Mouse (Mus musculus) limb, embryonic 13.5 days (tissue): ENCODE results near the gene Gm10799. TPM values are rescaled to one million over a fixed set of nuclear protein-coding genes. Genes with fewer than 3 reads are reported as not detected.
A peak's percentile ranks its signal among the peaks of the same experiment; 100 is the strongest.

Experiments
- ATAC-seq: fragments of 200-750 bp; cut with Nextera tagmentation; 2 replicates; pipeline ENCODE4 v1.8.0; 2017; ENCODE audit warnings: low read depth, moderate number of reproducible peaks, moderate TSS enrichment; ENCODE audit not compliant: low FRiP score
- H3K27ac ChIP-seq: fragments of 300-500 bp; sonication (generic); 2 replicates; pipeline ENCODE4 v1.5.1; 2015; ENCODE audit warnings: inconsistent platforms, mild to moderate bottlenecking, moderate library complexity
- H3K27me3 ChIP-seq: fragments of 300-500 bp; sonication (generic); 2 replicates; pipeline ENCODE4 v1.6.1; 2015; ENCODE audit warnings: mild to moderate bottlenecking, inconsistent platforms
- H3K36me3 ChIP-seq: fragments of 300-500 bp; sonication (generic); 2 replicates; pipeline ENCODE4 v1.6.1; 2015; ENCODE audit warnings: inconsistent platforms, mild to moderate bottlenecking, moderate library complexity
- H3K4me1 ChIP-seq: fragments of 300-500 bp; sonication (generic); 2 replicates; pipeline ENCODE4 v1.6.1; 2015; ENCODE audit warnings: inconsistent platforms
- H3K4me2 ChIP-seq: fragments of 300-500 bp; sonication (generic); replicated peaks from 2 replicates; pipeline ENCODE4 v1.6.1; 2015; ENCODE audit warnings: inconsistent platforms, mild to moderate bottlenecking, moderate library complexity
- H3K4me3 ChIP-seq: fragments of 300-500 bp; sonication (generic); 2 replicates; pipeline ENCODE4 v1.5.1; 2015; ENCODE audit warnings: moderate library complexity, mild to moderate bottlenecking, inconsistent platforms
- H3K9ac ChIP-seq: fragments of 300-500 bp; sonication (generic); 2 replicates; pipeline ENCODE4 v1.6.1; 2015; ENCODE audit warnings: mild to moderate bottlenecking, inconsistent platforms
- H3K9me3 ChIP-seq: fragments of 300-500 bp; sonication (generic); 2 replicates; pipeline ENCODE4 v1.6.1; 2016; ENCODE audit warnings: inconsistent platforms
- WGBS: fragments of 180-500 bp; shearing (Covaris S2); methylation state at CpG from one replicate; pipeline ENCODE4 v1.1.7; 2015; 5-methylcytosine and 5-hydroxymethylcytosine counted together
- polyA plus RNA-seq: library from polyadenylated mRNA; unstranded; fragments of >200 nt; fragmentation: Nextera tagmentation; extraction: Ambion mirVana; gene quantifications from 2 replicates; pipeline ENCODE4 v1.2.1, GENCODE M21; 2015

Gm10799 gene
- polyA plus RNA-seq, 1 experiment from 2014 or later: not detected

GRCm38 (mm10) chr2:104034832-104035472 lies 33.4 kb downstream of the Gm10799 start:
- ATAC-seq: no peak
- no peak overlapping the region for H3K9ac ChIP-seq
- WGBS: 33% methylated on average over 3 of the region's 3 CpGs

GRCm38 (mm10) chr2:104032056-104032455 lies 36.3 kb downstream of the Gm10799 start:
- no peak for ATAC-seq
- Histone ChIP-seq H3K4me3 (no peak overlapping the region), H3K9ac (no peak overlapping the region), H3K4me2 (no peak overlapping the region), H3K27ac (no peak overlapping the region), H3K27me3 (no peaks in the 10 kb centered on the region), H3K36me3 (peaks cover 37% of the 10 kb centered on the region), H3K9me3 (no peaks in the 10 kb centered on the region), H3K4me1 (peaks cover 22% of the 10 kb centered on the region)
- WGBS: 88% methylated on average over 3 of the region's 3 CpGs

More at GRCm38 (mm10) chr2:104034832-104035472, 33.4 kb downstream of the Gm10799 start:
- no peak overlapping the region for H3K27ac ChIP-seq
- no peak overlapping the region for H3K4me2 ChIP-seq
- peaks cover 3% of the 10 kb centered on the region; the same call in 1 of the 2 replicates for H3K4me1 ChIP-seq
- no peak overlapping the region for H3K4me3 ChIP-seq
- H3K36me3 ChIP-seq: peaks cover 57% of the 10 kb centered on the region
- no peaks in the 10 kb centered on the region for H3K27me3 ChIP-seq
- H3K9me3 ChIP-seq: no peaks in the 10 kb centered on the region

- ATAC-seq: no peak
- H3K4me3 ChIP-seq: no peak overlapping the region
- H3K27ac ChIP-seq: no peak overlapping the region
- peaks cover 22% of the 10 kb centered on the region for H3K4me1 ChIP-seq
- peaks cover 23% of the 10 kb centered on the region for H3K36me3 ChIP-seq
- no peak overlapping the region for H3K9ac ChIP-seq
- 78% methylated on average over 3 of the region's 3 CpGs for WGBS
- H3K4me2 ChIP-seq: no peak overlapping the region
- H3K9me3 ChIP-seq: no peaks in the 10 kb centered on the region
- no peaks in the 10 kb centered on the region for H3K27me3 ChIP-seq
These were observed 38.0 kb downstream of the Gm10799 start for GRCm38 (mm10) chr2:104030381-104030780.

- no peak for ATAC-seq
- H3K4me2 ChIP-seq: peak overlapping the region; percentile 85
- H3K36me3 ChIP-seq: peaks cover 14% of the 10 kb centered on the region
- H3K9me3 ChIP-seq: no peaks in the 10 kb centered on the region
- H3K27ac ChIP-seq: no peak overlapping the region
- 78% methylated on average over 2 of the region's 2 CpGs for WGBS
- H3K4me3 ChIP-seq: peak overlapping the region; percentile 97
- peaks cover 22% of the 10 kb centered on the region for H3K4me1 ChIP-seq
- H3K9ac ChIP-seq: peak overlapping the region; percentile 97; the same call in 1 of the 2 replicates
- no peaks in the 10 kb centered on the region for H3K27me3 ChIP-seq
These were observed 39.3 kb downstream of the Gm10799 start for GRCm38 (mm10) chr2:104029074-104029473.

- Histone ChIP-seq H3K27me3 (no peaks in the 10 kb centered on the region), H3K27ac (peak within 1 kb of the TSS; percentile 33; the same call in 1 of the 2 replicates), H3K9me3 (no peaks in the 10 kb centered on the region), H3K4me1 (peaks cover 22% of the 10 kb centered on the region), H3K4me3 (peak within 1 kb of the TSS; percentile 97), H3K9ac (peak within 1 kb of the TSS; percentile 97), H3K36me3 (peaks cover 7% of the 10 kb centered on the region), H3K4me2 (peak within 1 kb of the TSS; percentile 85)
- ATAC-seq: peak; percentile 51; the same call in 1 of the 2 replicates
- under 1% methylated on average over 32 of the region's 32 CpGs for WGBS
These were observed 40.1 kb downstream of the Gm10799 start, which contains the start of gene 4931422A03Rik for GRCm38 (mm10) chr2:104028139-104028723. 4931422A03Rik (minus strand) TSS chr2:104028361.

- WGBS: 1% methylated on average over 40 of the region's 44 CpGs
- Histone ChIP-seq H3K27ac (peak within 1 kb of the TSS; percentile 33; the same call in 1 of the 2 replicates), H3K4me1 (peaks cover 22% of the 10 kb centered on the region), H3K4me3 (peak within 1 kb of the TSS; percentile 97), H3K27me3 (no peaks in the 10 kb centered on the region), H3K9ac (peak within 1 kb of the TSS; percentile 97), H3K9me3 (no peaks in the 10 kb centered on the region), H3K4me2 (peak within 1 kb of the TSS; percentile 85), H3K36me3 (peaks cover 6% of the 10 kb centered on the region; the same call in 1 of the 2 replicates)
- peak; percentile 96 for ATAC-seq
These were observed 40.8 kb downstream of the Gm10799 start, which contains the start of gene Fbxo3 for GRCm38 (mm10) chr2:104027458-104028138. Fbxo3 (plus strand) TSS chr2:104027721.

GRCm38 (mm10) chr2:104024656-104025055 lies 43.7 kb downstream of the Gm10799 start:
- Histone ChIP-seq H3K27ac (no peak overlapping the region), H3K4me1 (peaks cover 16% of the 10 kb centered on the region), H3K36me3 (no peaks in the 10 kb centered on the region), H3K27me3 (no peaks in the 10 kb centered on the region), H3K9me3 (no peaks in the 10 kb centered on the region), H3K9ac (no peak overlapping the region), H3K4me2 (no peak overlapping the region), H3K4me3 (no peak overlapping the region)
- ATAC-seq: no peak
- WGBS: 83% methylated on average over 4 of the region's 4 CpGs

- Histone ChIP-seq H3K4me1 (0 out of 2 replicates have a peak, but pooled peaks cover 3% of the 10 kb centered on the region), H3K9ac (no peak overlapping the region), H3K36me3 (no peaks in the 10 kb centered on the region), H3K4me3 (no peak overlapping the region), H3K4me2 (no peak overlapping the region), H3K27ac (no peak overlapping the region), H3K27me3 (no peaks in the 10 kb centered on the region), H3K9me3 (no peaks in the 10 kb centered on the region)
- ATAC-seq: no peak
- 74% methylated on average over 7 of the region's 7 CpGs for WGBS
These were observed 45.3 kb downstream of the Gm10799 start for GRCm38 (mm10) chr2:104023096-104023495.

Other genes with a start within 250 kb of the Gm10799 start
- gene Lmo2, start 110.6 kb downstream of the Gm10799 start, polyA plus RNA-seq: 14.0 and 14.5 TPM in 2 replicates
- gene Fbxo3, start 40.8 kb downstream of the Gm10799 start, polyA plus RNA-seq: 55.5 and 56.6 TPM in 2 replicates
- 2.3 and 2.9 TPM in 2 replicates for gene 4931422A03Rik, start 40.2 kb downstream of the Gm10799 start, polyA plus RNA-seq
- gene Gm10912, start 2.7 kb downstream of the Gm10799 start, polyA plus RNA-seq: 0.14 TPM in 1 of 2 replicates, not detected in the other
- gene Cd59b, start 1.3 kb upstream of the Gm10799 start, polyA plus RNA-seq: 3.7 and 5.8 TPM in 2 replicates
- gene Cd59a, start 27.3 kb upstream of the Gm10799 start, polyA plus RNA-seq: 19.2 and 19.8 TPM in 2 replicates
- gene A930018P22Rik, start 54.2 kb upstream of the Gm10799 start, polyA plus RNA-seq: not detected in 2 replicates